In genomic region chr3:101709379-101709970, GRCm38 (mm10) we compare ENCODE assay signal across 9 mouse cellular contexts.
DNase-seq lines count a peak whose midpoint lies in the region; ATAC-seq and TF ChIP-seq lines count a peak whose summit lies in the region.
"Had no signal": no experiment of that assay in that cellular context is flagged by ENCODE, and none has a peak within 500 bp of the region (broad histone marks: within the 10 kb centered on the region; RNA-seq: fewer than 3 reads in every experiment).

No protein-coding gene starts in this region.

- no peaks in the 10 kb centered on the region for H3K36me3 ChIP-seq in heart, embryonic 16.5 days (ENCODE audit: control insufficient read depth, insufficient read depth)
- H3K36me3 ChIP-seq in kidney, postnatal 0 days (ENCODE audit: insufficient read depth, low read length), result no peaks in the 10 kb centered on the region
- no peaks in the 10 kb centered on the region for H3K36me3 ChIP-seq in neural tube, embryonic 15.5 days

- no peak overlapping the region for H3K4me3 ChIP-seq in heart, embryonic 16.5 days (ENCODE audit: low read length)
- no peak overlapping the region for H3K4me3 ChIP-seq in kidney, postnatal 0 days (replicated peaks; ENCODE audit: low read depth, low read length)
- H3K4me3 ChIP-seq in neural tube, embryonic 15.5 days (replicated peaks), result no peak overlapping the region
- H3K4me3 ChIP-seq: forebrain, embryonic 13.5 days had no signal

- H3K9ac ChIP-seq in heart, embryonic 16.5 days (ENCODE audit: low read length), result 0 out of 2 replicates have a peak overlapping the region, but pooled peaks have one; percentile 23
- no peak overlapping the region for H3K9ac ChIP-seq in kidney, postnatal 0 days (ENCODE audit: low read depth, low read length)
- H3K9ac ChIP-seq in neural tube, embryonic 15.5 days (replicated peaks), result no peak overlapping the region
- H3K9ac ChIP-seq: forebrain, embryonic 13.5 days had no signal

- H3K4me2 ChIP-seq in heart, embryonic 16.5 days (ENCODE audit: low read depth, low read length), result no peak overlapping the region
- H3K4me2 ChIP-seq in kidney, postnatal 0 days (ENCODE audit: low read length), result no peak overlapping the region
- no peak overlapping the region for H3K4me2 ChIP-seq in neural tube, embryonic 15.5 days
- H3K4me2 ChIP-seq: forebrain, embryonic 13.5 days had no signal

- no peaks in the 10 kb centered on the region for H3K27me3 ChIP-seq in heart, embryonic 16.5 days (ENCODE audit: control insufficient read depth, insufficient read depth, low read length)
- no peaks in the 10 kb centered on the region for H3K27me3 ChIP-seq in kidney, postnatal 0 days (ENCODE audit: insufficient read depth, low read length)
- H3K27me3 ChIP-seq in neural tube, embryonic 15.5 days (replicated peaks), result no peaks in the 10 kb centered on the region
- H3K27me3 ChIP-seq: forebrain, embryonic 13.5 days had no signal

- H3K27ac ChIP-seq in heart, embryonic 16.5 days (ENCODE audit: low read length), result peak overlapping the region; percentile 72
- H3K27ac ChIP-seq in kidney, postnatal 0 days, result peak overlapping the region; percentile 72
- H3K27ac ChIP-seq in neural tube, embryonic 15.5 days (replicated peaks), result no peak overlapping the region; the same call in 1 of the 2 replicates
- H3K27ac ChIP-seq: forebrain, embryonic 13.5 days had no signal

- peaks cover 60% of the 10 kb centered on the region for H3K4me1 ChIP-seq in heart, embryonic 16.5 days (ENCODE audit: control insufficient read depth, insufficient read depth, low read length)
- peaks cover 21% of the 10 kb centered on the region for H3K4me1 ChIP-seq in kidney, postnatal 0 days (replicated peaks; ENCODE audit: insufficient read depth, low read length)
- H3K4me1 ChIP-seq in neural tube, embryonic 15.5 days, result peaks cover 34% of the 10 kb centered on the region

- WGBS in heart, embryonic 16.5 days, result 36% methylated on average over 12 of the region's 12 CpGs
- WGBS in kidney, postnatal 0 days, result 69% methylated on average over 12 of the region's 12 CpGs
- 62% methylated on average over 12 of the region's 12 CpGs for WGBS in neural tube, embryonic 15.5 days

- H3K9me3 ChIP-seq in heart, embryonic 16.5 days (replicated peaks; ENCODE audit: control insufficient read depth, low read length), result no peaks in the 10 kb centered on the region
- no peaks in the 10 kb centered on the region for H3K9me3 ChIP-seq in kidney, postnatal 0 days (replicated peaks; ENCODE audit: low read length)
- H3K9me3 ChIP-seq in neural tube, embryonic 15.5 days (replicated peaks), result no peaks in the 10 kb centered on the region
- H3K9me3 ChIP-seq: forebrain, embryonic 13.5 days had no signal

- TF ChIP-seq CTCF in kidney, postnatal 0 days (IDR thresholded peaks at IDR 0.05; ENCODE audit: low read depth), result no peak

- peak; percentile 43; the same call in 1 of the 2 replicates for ATAC-seq in heart, embryonic 16.5 days (replicated peaks; ENCODE audit: extremely low read depth, insufficient read depth, low FRiP score)
- ATAC-seq in kidney, postnatal 0 days (replicated peaks; ENCODE audit: low FRiP score, low read depth), result peak; percentile 62; the same call in 1 of the 2 replicates
- no peak for ATAC-seq in erythroblast, adult 5-6 weeks (replicated peaks; ENCODE audit: low FRiP score, poor library complexity, severe bottlenecking)
- no peak for ATAC-seq in neural tube, embryonic 15.5 days (ENCODE audit: low FRiP score)
- ATAC-seq: forebrain, embryonic 13.5 days had no signal

- DNase-seq in MN1 (ENCODE audit: low spot score), result peak; percentile 63
- DNase-seq in adrenal gland, postnatal 10 days, result peak; percentile 70
- no peak for DNase-seq in kidney, postnatal 0 days (ENCODE audit: low spot score)
- no peak for DNase-seq in left cerebral cortex, adult 11 months (ENCODE audit: low spot score)
- DNase-seq in natural killer cell, adult 2 months (ENCODE audit: low spot score in 2 of 2), result no peak

Comparison
In these comparisons a context has a peak if more than half of its experiments do, and no peak if none do; other contexts are left out.
1. DNase-seq: peak in MN1 (single experiment) and adrenal gland, postnatal 10 days (single experiment); none in kidney, postnatal 0 days (single experiment), left cerebral cortex, adult 11 months (single experiment) and natural killer cell, adult 2 months (0 of 2).
2. ATAC-seq: peak in heart, embryonic 16.5 days (single experiment) and kidney, postnatal 0 days (single experiment); none in erythroblast, adult 5-6 weeks (single experiment) and neural tube, embryonic 15.5 days (single experiment).